Mouse (Mus musculus) forebrain, postnatal 0 days (tissue): ENCODE measurements around the gene Ythdf1. TPM values are rescaled to one million over a fixed set of nuclear protein-coding genes. Genes with fewer than 3 reads are reported as not detected.

Source experiments
- ATAC-seq: fragments of 200-750 bp; cut with Nextera tagmentation; 2 replicates; pipeline ENCODE4 v1.8.0; 2017; ENCODE audit warnings: mild to moderate bottlenecking, moderate library complexity
- DNase-seq: peaks from one replicate; pipeline ENCODE4 v3.0.0-alpha.2; 2015
- H3K27ac ChIP-seq: fragments of 300-500 bp; sonication (generic); 2 replicates; pipeline ENCODE4 v1.5.1; 2014; ENCODE audit warnings: low read depth, mild to moderate bottlenecking, antibody characterized with exemption, low read length, moderate library complexity, mixed read lengths
- H3K27me3 ChIP-seq: fragments of 300-500 bp; sonication (generic); 2 replicates; pipeline ENCODE4 v1.6.1; 2014; ENCODE audit warnings: mild to moderate bottlenecking, low read length, mixed read lengths; ENCODE audit not compliant: insufficient read depth
- H3K36me3 ChIP-seq: fragments of 300-500 bp; sonication (generic); 2 replicates; pipeline ENCODE4 v1.6.1; 2014; ENCODE audit warnings: mild to moderate bottlenecking, moderate library complexity; ENCODE audit not compliant: insufficient read depth
- H3K4me1 ChIP-seq: fragments of 300-500 bp; sonication (generic); 2 replicates; pipeline ENCODE4 v1.6.1; 2014; ENCODE audit warnings: antibody characterized with exemption; ENCODE audit not compliant: insufficient read depth
- H3K4me2 ChIP-seq: fragments of 300-500 bp; sonication (generic); 2 replicates; pipeline ENCODE4 v1.6.1; 2014; ENCODE audit warnings: low read depth, mild to moderate bottlenecking, moderate library complexity
- H3K4me3 ChIP-seq: fragments of 300-500 bp; sonication (generic); 2 replicates; pipeline ENCODE4 v1.5.1; 2014; ENCODE audit warnings: low read depth, low read length, mixed read lengths
- H3K9ac ChIP-seq: fragments of 300-500 bp; sonication (generic); 2 replicates; pipeline ENCODE4 v1.6.1; 2014; ENCODE audit warnings: mild to moderate bottlenecking
- H3K9me3 ChIP-seq: fragments of 300-500 bp; sonication (generic); 2 replicates; pipeline ENCODE4 v1.6.1; 2016; ENCODE audit warnings: low read length
- CTCF ChIP-seq: sonication (generic); IDR thresholded peaks from 2 replicates; pipeline ENCODE4 v1.5.1; 2016; ENCODE audit warnings: antibody characterized with exemption, control low read depth, low read depth
- WGBS: fragments of 180-500 bp; shearing (Covaris S2); extraction: QIAGEN DNeasy Blood & Tissue Kit; methylation state at CpG from one replicate; pipeline ENCODE4 v1.1.7; 2014; 5-methylcytosine and 5-hydroxymethylcytosine counted together
- polyA plus RNA-seq: library from polyadenylated mRNA; unstranded; fragments of >200 nt; fragmentation: Nextera tagmentation; extraction: Ambion mirVana; gene quantifications from 2 replicates; pipeline ENCODE4 v1.2.1, GENCODE M21; 2015
- total RNA-seq: library from RNA; depleted of rRNA; stranded (reverse); fragments of >200 nt; gene quantifications from 2 replicates; pipeline ENCODE4 v1.2.3, GENCODE M21; 2014

Ythdf1 gene
- total and polyA plus RNA-seq, 2 experiments from 2014 or later = 31.2 to 51.7 TPM

GRCm38 (mm10) chr2:180959605-180960004 lies 38.9 kb upstream of the Ythdf1 start:
- no peak overlapping the region for H3K4me2 ChIP-seq
- no peak for TF ChIP-seq CTCF
- DNase-seq = no peak
- H3K4me3 ChIP-seq = no peak overlapping the region
- no peak for ATAC-seq
- 75% methylated on average over 7 of the region's 7 CpGs for WGBS
- H3K27ac ChIP-seq = no peak overlapping the region
- H3K9me3 ChIP-seq = no peaks in the 10 kb centered on the region
- H3K27me3 ChIP-seq = no peaks in the 10 kb centered on the region; the same call in 1 of the 2 replicates
- H3K9ac ChIP-seq = no peak overlapping the region
- H3K36me3 ChIP-seq = no peaks in the 10 kb centered on the region
- H3K4me1 ChIP-seq = no peaks in the 10 kb centered on the region

- peak within 1 kb of the TSS; percentile 73 for H3K4me2 ChIP-seq
- H3K9me3 ChIP-seq = no peaks in the 10 kb centered on the region
- ATAC-seq (peak; percentile 87), DNase-seq (peak; percentile 83)
- peak within 1 kb of the TSS; percentile 82 for H3K9ac ChIP-seq
- peak; percentile 68 for TF ChIP-seq CTCF
- H3K4me3 ChIP-seq = peak within 1 kb of the TSS; percentile 67
- 2% methylated on average over 51 of the region's 52 CpGs for WGBS
- H3K4me1 ChIP-seq = peaks cover 17% of the 10 kb centered on the region; the same call in 1 of the 2 replicates
- no peaks in the 10 kb centered on the region; the same call in 1 of the 2 replicates for H3K27me3 ChIP-seq
- H3K36me3 ChIP-seq = no peaks in the 10 kb centered on the region
- peak within 1 kb of the TSS; percentile 83 for H3K27ac ChIP-seq
Measured at GRCm38 (mm10) chr2:180954061-180955047, 33.6 kb upstream of the Ythdf1 start, which contains the start of gene Nkain4. Nkain4 (minus strand) TSS chr2:180954699.

GRCm38 (mm10) chr2:180953638-180954037 lies 32.9 kb upstream of the Ythdf1 start:
- ATAC-seq = no peak
- Histone ChIP-seq H3K4me2 (peak overlapping the region; percentile 73), H3K9me3 (no peaks in the 10 kb centered on the region), H3K27ac (peak overlapping the region; percentile 83), H3K27me3 (no peaks in the 10 kb centered on the region; the same call in 1 of the 2 replicates), H3K36me3 (no peaks in the 10 kb centered on the region), H3K4me3 (peak overlapping the region; percentile 67), H3K4me1 (peaks cover 17% of the 10 kb centered on the region; the same call in 1 of the 2 replicates), H3K9ac (peak overlapping the region; percentile 82)
- no peak for TF ChIP-seq CTCF
- 1% methylated on average over 2 of the region's 2 CpGs for WGBS
- no peak for DNase-seq

DNA sequence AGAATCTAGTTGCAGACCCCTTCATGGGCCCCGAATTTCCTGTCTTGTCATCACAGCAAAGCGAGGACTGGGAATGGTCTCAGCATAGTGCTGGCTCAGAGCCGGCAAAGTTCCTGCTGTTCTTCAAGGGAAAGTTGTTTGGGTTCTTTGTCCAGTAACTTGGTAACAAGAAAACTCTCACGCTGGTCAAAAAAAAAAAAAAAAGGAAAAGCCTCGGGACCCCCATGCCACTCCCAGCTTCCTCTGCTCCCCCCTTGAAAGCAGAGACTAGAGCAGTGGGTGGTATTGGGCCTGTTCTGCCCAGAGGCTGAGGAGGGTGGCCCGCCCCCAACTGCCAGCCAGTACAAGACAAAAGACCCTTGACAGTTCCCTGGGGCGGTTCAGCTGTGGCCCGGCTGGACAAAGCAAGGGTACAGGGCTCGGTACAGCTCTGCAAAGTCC lies 32.0 kb upstream of the Ythdf1 start:
- WGBS = under 1% methylated on average over 9 of the region's 9 CpGs
- H3K36me3 ChIP-seq = no peaks in the 10 kb centered on the region
- H3K27me3 ChIP-seq = no peaks in the 10 kb centered on the region; the same call in 1 of the 2 replicates
- peaks cover 17% of the 10 kb centered on the region; the same call in 1 of the 2 replicates for H3K4me1 ChIP-seq
- peak; percentile 56 for DNase-seq
- 0 out of 2 replicates have a peak overlapping the region, but pooled peaks have one; percentile 82 for H3K9ac ChIP-seq
- no peak for TF ChIP-seq CTCF
- H3K27ac ChIP-seq = peak overlapping the region; percentile 83
- no peaks in the 10 kb centered on the region for H3K9me3 ChIP-seq
- H3K4me3 ChIP-seq = 0 out of 2 replicates have a peak overlapping the region, but pooled peaks have one; percentile 67
- H3K4me2 ChIP-seq = peak overlapping the region; percentile 73
- peak; percentile 61 for ATAC-seq

GRCm38 (mm10) chr2:180949947-180950346 lies 29.2 kb upstream of the Ythdf1 start:
- WGBS = 13% methylated on average over 1 of the region's 1 CpGs
- Histone ChIP-seq H3K27ac (no peak overlapping the region), H3K9me3 (no peaks in the 10 kb centered on the region), H3K4me3 (no peak overlapping the region), H3K9ac (no peak overlapping the region), H3K4me1 (peaks cover 17% of the 10 kb centered on the region; the same call in 1 of the 2 replicates), H3K36me3 (no peaks in the 10 kb centered on the region), H3K27me3 (no peaks in the 10 kb centered on the region), H3K4me2 (no peak overlapping the region)
- no peak for TF ChIP-seq CTCF
- DNase-seq (no peak), ATAC-seq (no peak)

GRCm38 (mm10) chr2:180941869-180942268 lies 21.1 kb upstream of the Ythdf1 start:
- Histone ChIP-seq H3K9me3 (no peaks in the 10 kb centered on the region), H3K9ac (no peak overlapping the region), H3K27ac (no peak overlapping the region), H3K27me3 (no peaks in the 10 kb centered on the region), H3K4me1 (no peaks in the 10 kb centered on the region), H3K4me2 (no peak overlapping the region), H3K4me3 (no peak overlapping the region), H3K36me3 (0 out of 2 replicates have a peak, but pooled peaks cover 4% of the 10 kb centered on the region)
- ATAC-seq = 0 out of 2 replicates have a peak, but pooled peaks have one; percentile 20
- peak; percentile 27 for DNase-seq
- TF ChIP-seq CTCF = no peak

DNA sequence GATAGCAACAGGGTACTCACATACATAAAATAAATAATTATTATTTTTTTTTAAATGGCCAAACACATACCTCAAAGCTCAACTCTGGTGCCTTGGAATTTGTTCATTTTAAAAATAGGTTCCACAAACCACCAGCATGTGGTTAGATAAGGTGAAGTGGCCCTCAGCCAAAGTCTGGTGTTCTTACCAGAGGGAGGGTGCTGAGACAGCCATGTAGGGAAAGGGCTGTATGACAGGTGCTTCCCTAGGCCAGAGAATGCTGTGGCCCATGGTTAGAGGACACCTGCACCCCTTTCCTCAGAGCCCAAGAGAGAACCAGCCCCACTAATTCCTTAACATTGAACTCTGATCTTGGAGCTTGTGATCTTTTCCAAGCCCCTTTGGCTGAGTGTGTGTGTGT lies 19.4 kb upstream of the Ythdf1 start:
- H3K27ac ChIP-seq = no peak overlapping the region

More for the DNA sequence above, 19.4 kb upstream of the Ythdf1 start:
- no peaks in the 10 kb centered on the region for H3K27me3 ChIP-seq
- no peak for ATAC-seq
- TF ChIP-seq CTCF = no peak
- H3K9ac ChIP-seq = no peak overlapping the region
- no peaks in the 10 kb centered on the region for H3K4me1 ChIP-seq
- H3K4me2 ChIP-seq = no peak overlapping the region
- DNase-seq = no peak
- H3K9me3 ChIP-seq = no peaks in the 10 kb centered on the region
- no peak overlapping the region for H3K4me3 ChIP-seq
- 0 out of 2 replicates have a peak, but pooled peaks cover 10% of the 10 kb centered on the region for H3K36me3 ChIP-seq
